Mouse (Mus musculus): Measurements from ENCODE around the gene Zfp526.

DNA sequence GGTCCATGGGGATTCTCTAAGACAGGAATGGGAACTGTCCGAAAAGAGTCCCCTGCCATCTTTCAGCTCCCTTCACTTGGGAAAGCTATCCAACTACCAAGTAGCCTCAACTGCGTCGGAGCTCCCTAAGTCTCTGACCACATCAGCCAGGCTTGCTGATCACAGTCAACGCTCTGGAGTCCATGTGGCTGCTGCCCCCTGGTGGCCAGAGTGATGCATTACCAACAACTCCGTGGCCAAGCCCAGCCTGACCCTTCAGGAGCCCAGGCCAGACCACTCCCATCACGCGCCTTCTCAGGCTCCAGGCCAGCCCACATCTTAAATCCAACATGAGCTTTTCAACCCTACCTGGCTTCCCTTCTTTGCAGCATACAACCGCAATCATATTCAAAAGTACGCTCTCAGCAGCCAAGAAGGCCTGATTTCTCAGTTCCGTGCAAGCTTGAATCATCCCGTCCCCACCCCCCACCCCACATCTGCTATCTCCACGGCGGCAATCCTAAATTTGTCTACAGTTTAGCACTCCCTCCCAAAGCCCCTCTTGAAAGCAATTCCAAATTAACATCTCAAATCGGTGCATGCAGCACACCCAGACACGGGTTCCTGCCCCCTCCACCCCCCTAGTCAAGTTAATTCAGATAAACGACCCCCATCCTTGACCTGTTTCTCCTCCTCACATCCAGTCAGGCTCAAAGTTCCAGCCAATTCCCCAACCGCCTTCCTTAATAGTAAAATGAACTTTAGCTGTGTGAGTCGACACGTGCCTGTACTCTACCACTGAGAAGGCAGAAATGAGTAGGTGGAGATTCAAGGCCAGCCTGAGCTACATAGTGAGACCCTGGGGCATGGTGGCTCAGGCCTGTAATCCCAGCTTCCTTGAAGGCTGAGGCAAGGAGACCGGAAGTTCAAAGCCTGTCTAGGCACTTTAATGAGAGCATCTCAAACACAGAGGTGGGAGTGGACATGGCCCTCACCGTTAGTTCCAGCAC, 33.3 kb upstream of the Zfp526 start:
- no peak for TF ChIP-seq POLR2A (IDR thresholded peaks at IDR 0.05; ENCODE audit: low read depth, low read length)
- peak; percentile 98 for TF ChIP-seq CTCF (IDR thresholded peaks at IDR 0.05; ENCODE audit: borderline replicate concordance, insufficient read depth, low read length)

Data from embryonic fibroblast, embryonic 13.5 days (primary cell).